Mouse (Mus musculus): Measurements from ENCODE around the gene Stac. TPM values are rescaled to one million over a fixed set of nuclear protein-coding genes. Genes with fewer than 3 reads are reported as not detected.

Gene Stac
- polyA plus RNA-seq, 1 experiment from 2014 or later: 0.35 TPM

- no peaks in the 10 kb centered on the region for H3K4me1 ChIP-seq (ENCODE audit: control insufficient read depth, insufficient read depth, low read length)
- DNase-seq (ENCODE audit: low spot score) (no peak), ATAC-seq (replicated peaks; ENCODE audit: insufficient number of reproducible peaks, low FRiP score, low TSS enrichment, low read depth) (no peak)
- H3K27me3 ChIP-seq (ENCODE audit: control insufficient read depth, insufficient read depth, low read length): no peaks in the 10 kb centered on the region
- no peak overlapping the region for H3K4me3 ChIP-seq (ENCODE audit: low read depth, low read length)
- WGBS: 85% methylated on average over 8 of the region's 8 CpGs
- no peaks in the 10 kb centered on the region for H3K36me3 ChIP-seq (replicated peaks; ENCODE audit: control insufficient read depth, insufficient read depth, low read depth, low read length)
- no peak overlapping the region for H3K9ac ChIP-seq (replicated peaks; ENCODE audit: low read length)
- no peak overlapping the region for H3K4me2 ChIP-seq (ENCODE audit: low read depth, low read length)
- no peaks in the 10 kb centered on the region for H3K9me3 ChIP-seq (replicated peaks; ENCODE audit: control insufficient read depth, low read length)
- no peak overlapping the region for H3K27ac ChIP-seq (replicated peaks; ENCODE audit: low read depth, low read length)
Observed at GRCm38 (mm10) chr9:111535445-111536064, 154.6 kb downstream of the Stac start.

DNA sequence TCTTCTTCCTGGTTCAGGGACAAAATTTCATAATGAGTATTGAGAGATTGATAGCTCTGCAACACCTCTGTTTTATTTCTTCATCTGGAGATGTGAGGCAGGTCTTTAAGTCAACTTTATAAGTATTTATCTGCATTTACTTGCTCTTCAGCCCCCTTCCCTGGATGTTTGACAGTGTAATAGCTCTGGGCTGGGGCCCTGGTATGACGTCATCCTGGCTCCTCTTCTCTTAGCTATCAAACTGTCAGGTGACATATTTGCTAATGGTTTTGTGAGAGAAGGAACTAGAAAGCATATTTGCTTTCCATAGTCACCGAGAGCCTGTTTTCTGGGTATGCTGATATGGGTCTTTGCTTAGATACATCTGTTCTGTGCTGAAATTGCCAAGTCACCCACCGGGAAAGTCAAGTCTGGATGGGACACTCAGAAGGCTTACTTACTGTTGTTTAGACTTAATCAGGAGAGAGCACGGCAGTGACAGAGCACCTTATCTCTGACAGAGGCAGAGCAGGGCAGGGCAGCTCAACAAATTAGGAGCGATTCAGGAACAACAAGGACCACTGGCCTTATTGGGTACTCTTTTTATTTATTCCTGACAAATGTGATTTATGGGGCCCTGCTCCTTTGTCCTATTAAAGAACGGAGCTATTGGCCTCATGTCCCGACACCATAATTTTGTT is 155.3 kb downstream of the Stac start:
- Histone ChIP-seq H3K36me3 (replicated peaks; ENCODE audit: control insufficient read depth, insufficient read depth, low read depth, low read length) (no peaks in the 10 kb centered on the region), H3K4me2 (ENCODE audit: low read depth, low read length) (no peak overlapping the region), H3K9ac (replicated peaks; ENCODE audit: low read length) (no peak overlapping the region), H3K4me1 (ENCODE audit: control insufficient read depth, insufficient read depth, low read length) (no peaks in the 10 kb centered on the region), H3K27ac (replicated peaks; ENCODE audit: low read depth, low read length) (no peak overlapping the region), H3K9me3 (replicated peaks; ENCODE audit: control insufficient read depth, low read length) (no peaks in the 10 kb centered on the region), H3K4me3 (ENCODE audit: low read depth, low read length) (no peak overlapping the region), H3K27me3 (ENCODE audit: control insufficient read depth, insufficient read depth, low read length) (no peaks in the 10 kb centered on the region)
- no peak for DNase-seq (ENCODE audit: low spot score)
- ATAC-seq (replicated peaks; ENCODE audit: insufficient number of reproducible peaks, low FRiP score, low TSS enrichment, low read depth): no peak
- WGBS: 80% methylated on average over 7 of the region's 7 CpGs

DNA sequence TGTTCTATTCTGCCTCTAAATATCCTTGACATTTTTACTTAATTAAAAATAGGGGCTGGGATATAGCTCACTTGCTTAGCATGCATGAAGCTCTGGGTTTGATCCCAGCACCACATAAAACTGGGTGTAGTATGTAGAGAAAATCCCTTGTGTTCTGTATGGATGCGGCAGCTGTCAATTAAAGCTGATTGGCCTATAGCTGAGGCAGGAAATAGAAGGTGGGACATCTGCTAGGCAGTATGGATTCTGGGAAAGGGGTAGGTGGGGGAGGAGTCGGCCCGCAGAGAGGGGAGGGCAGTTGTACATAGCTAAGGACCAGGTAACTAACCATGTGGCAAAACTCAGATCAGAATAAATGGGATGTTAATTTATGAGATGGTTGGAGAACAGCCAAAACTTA is 166.3 kb downstream of the Stac start:
- WGBS: 99% methylated on average over 3 of the region's 3 CpGs
- Histone ChIP-seq H3K9ac (replicated peaks; ENCODE audit: low read length) (no peak overlapping the region), H3K4me2 (ENCODE audit: low read depth, low read length) (no peak overlapping the region), H3K27me3 (ENCODE audit: control insufficient read depth, insufficient read depth, low read length) (no peaks in the 10 kb centered on the region), H3K9me3 (replicated peaks; ENCODE audit: control insufficient read depth, low read length) (no peaks in the 10 kb centered on the region), H3K4me1 (ENCODE audit: control insufficient read depth, insufficient read depth, low read length) (no peaks in the 10 kb centered on the region), H3K27ac (replicated peaks; ENCODE audit: low read depth, low read length) (no peak overlapping the region), H3K4me3 (ENCODE audit: low read depth, low read length) (no peak overlapping the region), H3K36me3 (replicated peaks; ENCODE audit: control insufficient read depth, insufficient read depth, low read depth, low read length) (no peaks in the 10 kb centered on the region)
- ATAC-seq (replicated peaks; ENCODE audit: insufficient number of reproducible peaks, low FRiP score, low TSS enrichment, low read depth): no peak
- DNase-seq (ENCODE audit: low spot score): no peak

GRCm38 (mm10) chr9:111523111-111523510 is 167.0 kb downstream of the Stac start:
- Histone ChIP-seq H3K27me3 (ENCODE audit: control insufficient read depth, insufficient read depth, low read length) (no peaks in the 10 kb centered on the region), H3K9me3 (replicated peaks; ENCODE audit: control insufficient read depth, low read length) (no peaks in the 10 kb centered on the region), H3K4me2 (ENCODE audit: low read depth, low read length) (no peak overlapping the region), H3K36me3 (replicated peaks; ENCODE audit: control insufficient read depth, insufficient read depth, low read depth, low read length) (no peaks in the 10 kb centered on the region), H3K4me3 (ENCODE audit: low read depth, low read length) (no peak overlapping the region), H3K4me1 (ENCODE audit: control insufficient read depth, insufficient read depth, low read length) (no peaks in the 10 kb centered on the region), H3K27ac (replicated peaks; ENCODE audit: low read depth, low read length) (no peak overlapping the region), H3K9ac (replicated peaks; ENCODE audit: low read length) (no peak overlapping the region)
- DNase-seq (ENCODE audit: low spot score) (no peak), ATAC-seq (replicated peaks; ENCODE audit: insufficient number of reproducible peaks, low FRiP score, low TSS enrichment, low read depth) (no peak)
- 93% methylated on average over 11 of the region's 11 CpGs for WGBS

GRCm38 (mm10) chr9:111522226-111522625 is 167.9 kb downstream of the Stac start:
- ATAC-seq (replicated peaks; ENCODE audit: insufficient number of reproducible peaks, low FRiP score, low TSS enrichment, low read depth): no peak
- H3K4me2 ChIP-seq (ENCODE audit: low read depth, low read length): no peak overlapping the region

GRCm38 (mm10) chr9:111515536-111515935 is 174.6 kb downstream of the Stac start:
- ATAC-seq (replicated peaks; ENCODE audit: insufficient number of reproducible peaks, low FRiP score, low TSS enrichment, low read depth): no peak
- no peak for DNase-seq (ENCODE audit: low spot score)
- 88% methylated on average over 3 of the region's 3 CpGs for WGBS
- H3K4me1 ChIP-seq (ENCODE audit: control insufficient read depth, insufficient read depth, low read length): no peaks in the 10 kb centered on the region
- H3K9ac ChIP-seq (replicated peaks; ENCODE audit: low read length): no peak overlapping the region
- H3K4me3 ChIP-seq (ENCODE audit: low read depth, low read length): no peak overlapping the region
- H3K9me3 ChIP-seq (replicated peaks; ENCODE audit: control insufficient read depth, low read length): no peaks in the 10 kb centered on the region
- H3K27ac ChIP-seq (replicated peaks; ENCODE audit: low read depth, low read length): no peak overlapping the region
- H3K4me2 ChIP-seq (ENCODE audit: low read depth, low read length): no peak overlapping the region
- no peaks in the 10 kb centered on the region for H3K36me3 ChIP-seq (replicated peaks; ENCODE audit: control insufficient read depth, insufficient read depth, low read depth, low read length)
- no peaks in the 10 kb centered on the region for H3K27me3 ChIP-seq (ENCODE audit: control insufficient read depth, insufficient read depth, low read length)

More at GRCm38 (mm10) chr9:111522226-111522625, 167.9 kb downstream of the Stac start:
- no peak overlapping the region for H3K27ac ChIP-seq (replicated peaks; ENCODE audit: low read depth, low read length)
- no peaks in the 10 kb centered on the region for H3K27me3 ChIP-seq (ENCODE audit: control insufficient read depth, insufficient read depth, low read length)
- DNase-seq (ENCODE audit: low spot score): no peak
- no peaks in the 10 kb centered on the region for H3K36me3 ChIP-seq (replicated peaks; ENCODE audit: control insufficient read depth, insufficient read depth, low read depth, low read length)
- WGBS: 89% methylated on average over 7 of the region's 7 CpGs
- no peaks in the 10 kb centered on the region for H3K9me3 ChIP-seq (replicated peaks; ENCODE audit: control insufficient read depth, low read length)
- no peak overlapping the region for H3K9ac ChIP-seq (replicated peaks; ENCODE audit: low read length)
- H3K4me1 ChIP-seq (ENCODE audit: control insufficient read depth, insufficient read depth, low read length): no peaks in the 10 kb centered on the region
- no peak overlapping the region for H3K4me3 ChIP-seq (ENCODE audit: low read depth, low read length)

DNA sequence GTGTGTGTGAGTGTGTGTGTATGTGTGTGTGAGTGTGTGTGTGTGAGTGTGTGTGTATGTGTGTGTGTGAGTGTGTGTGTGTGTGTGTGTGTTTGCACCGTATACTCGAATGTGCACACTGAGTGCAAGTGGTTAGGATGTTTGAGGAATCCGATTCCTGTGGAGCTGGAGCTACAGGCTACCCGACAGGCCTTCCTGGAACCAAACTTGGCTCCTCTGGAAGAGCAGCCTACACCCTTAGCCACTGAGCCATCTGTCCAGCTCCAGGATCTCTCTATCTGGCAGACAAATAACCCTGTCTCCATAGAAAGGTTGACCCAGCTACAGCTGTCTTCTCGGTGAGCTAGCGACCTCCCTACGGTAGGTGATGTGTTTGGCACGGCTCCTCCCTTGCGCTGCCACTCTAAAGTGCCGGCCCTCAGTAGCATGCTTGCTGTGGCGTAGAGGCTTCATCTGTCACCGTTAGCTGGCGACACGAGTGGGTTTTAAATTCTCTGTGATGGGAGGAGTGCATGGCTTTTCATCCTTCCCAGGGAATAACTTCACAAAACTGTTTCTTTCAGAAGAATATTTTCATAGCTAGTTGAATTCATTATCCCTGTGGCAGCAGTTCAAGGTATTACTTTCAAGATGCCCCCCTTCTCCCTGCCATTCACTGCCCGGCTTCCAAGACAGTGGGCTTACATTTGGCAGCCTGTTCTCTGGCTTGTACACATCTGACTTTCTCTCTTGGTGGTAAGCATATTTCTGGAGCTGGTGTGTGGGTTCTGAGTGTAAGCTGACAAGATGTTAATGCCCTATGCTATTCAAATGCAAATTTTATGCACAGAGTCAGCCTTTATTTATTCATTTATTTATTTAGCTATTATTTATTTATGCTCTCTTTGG is 175.3 kb downstream of the Stac start:
- no peak for ATAC-seq (replicated peaks; ENCODE audit: insufficient number of reproducible peaks, low FRiP score, low TSS enrichment, low read depth)
- H3K9me3 ChIP-seq (replicated peaks; ENCODE audit: control insufficient read depth, low read length): no peaks in the 10 kb centered on the region
- WGBS: 85% methylated on average over 15 of the region's 15 CpGs
- no peaks in the 10 kb centered on the region for H3K4me1 ChIP-seq (ENCODE audit: control insufficient read depth, insufficient read depth, low read length)
- no peak overlapping the region for H3K4me3 ChIP-seq (ENCODE audit: low read depth, low read length)
- H3K4me2 ChIP-seq (ENCODE audit: low read depth, low read length): no peak overlapping the region
- H3K27me3 ChIP-seq (ENCODE audit: control insufficient read depth, insufficient read depth, low read length): no peaks in the 10 kb centered on the region
- no peak overlapping the region for H3K9ac ChIP-seq (replicated peaks; ENCODE audit: low read length)
- H3K27ac ChIP-seq (replicated peaks; ENCODE audit: low read depth, low read length): no peak overlapping the region
- no peaks in the 10 kb centered on the region for H3K36me3 ChIP-seq (replicated peaks; ENCODE audit: control insufficient read depth, insufficient read depth, low read depth, low read length)
- DNase-seq (ENCODE audit: low spot score): no peak

All from embryonic facial prominence, embryonic 11.5 days (tissue).